Mouse (Mus musculus): ENCODE data around the gene Megf11. TPM values are rescaled to one million over a fixed set of nuclear protein-coding genes. Genes with fewer than 3 reads are reported as not detected.
A peak's percentile ranks its signal among the peaks of the same experiment; 100 is the strongest.

The Megf11 gene
- polyA plus RNA-seq, 1 experiment, result 0.06 TPM

- Histone ChIP-seq H3K79me2 (ENCODE audit: control insufficient read depth, insufficient read depth) (no peaks in the 10 kb centered on the region), H3K36me3 (ENCODE audit: control insufficient read depth, insufficient read depth) (no peaks in the 10 kb centered on the region), H3K27me3 (ENCODE audit: control insufficient read depth, insufficient read depth, insufficient read length) (peaks cover 48% of the 10 kb centered on the region), H3ac (ENCODE audit: control insufficient read depth, insufficient read length) (no peak overlapping the region), H3K4me3 (no peak overlapping the region), H3K4me2 (ENCODE audit: low read depth) (no peak overlapping the region)
- TF ChIP-seq MAX (IDR thresholded peaks at IDR 0.05; ENCODE audit: low read depth), result no peak
- no peak for TF ChIP-seq USF1 (IDR thresholded peaks at IDR 0.05; ENCODE audit: low read depth)
- TF ChIP-seq SRF (IDR thresholded peaks at IDR 0.05; ENCODE audit: control insufficient read depth, insufficient read length, low read depth), result no peak
- no peak for TF ChIP-seq TCF12 (IDR thresholded peaks at IDR 0.05; ENCODE audit: insufficient read depth, poor library complexity, severe bottlenecking)
- no peak for TF ChIP-seq TCF3 (IDR thresholded peaks at IDR 0.05; ENCODE audit: insufficient read length, low read depth)
- TF ChIP-seq MYOD1 (IDR thresholded peaks at IDR 0.05; ENCODE audit: control insufficient read depth in 1 of 3, insufficient read length in 2 of 3, low read depth in 2 of 3), result no peak
- TF ChIP-seq POLR2AphosphoS2 (IDR thresholded peaks at IDR 0.05; ENCODE audit: insufficient read length, low read depth), result no peak
- no peak for TF ChIP-seq E2F4 (IDR thresholded peaks at IDR 0.05; ENCODE audit: insufficient read depth)
- no peak for TF ChIP-seq MYOG (IDR thresholded peaks at IDR 0.05; ENCODE audit: control insufficient read depth in 1 of 3, insufficient read depth in 1 of 3, insufficient read length in 2 of 3, low read depth in 2 of 3)
Measured at GRCm38 (mm10) chr9:64633169-64633568, 247.7 kb downstream of the Megf11 start.

GRCm38 (mm10) chr9:64636111-64636510 is 250.7 kb downstream of the Megf11 start:
- no peak overlapping the region for H3ac ChIP-seq (ENCODE audit: control insufficient read depth, insufficient read length)
- H3K79me2 ChIP-seq (ENCODE audit: control insufficient read depth, insufficient read depth), result no peaks in the 10 kb centered on the region
- peaks cover 47% of the 10 kb centered on the region for H3K27me3 ChIP-seq (ENCODE audit: control insufficient read depth, insufficient read depth, insufficient read length)
- TF ChIP-seq POLR2AphosphoS2 (IDR thresholded peaks at IDR 0.05; ENCODE audit: insufficient read length, low read depth) (no peak), MYOD1 (IDR thresholded peaks at IDR 0.05; ENCODE audit: control insufficient read depth in 1 of 3, insufficient read length in 2 of 3, low read depth in 2 of 3) (no peak), E2F4 (IDR thresholded peaks at IDR 0.05; ENCODE audit: insufficient read depth) (no peak)
- no peak overlapping the region for H3K4me3 ChIP-seq
- no peaks in the 10 kb centered on the region for H3K36me3 ChIP-seq (ENCODE audit: control insufficient read depth, insufficient read depth)
- H3K4me2 ChIP-seq (ENCODE audit: low read depth), result no peak overlapping the region

- peaks cover 48% of the 10 kb centered on the region for H3K27me3 ChIP-seq (ENCODE audit: control insufficient read depth, insufficient read depth, insufficient read length)
- TF ChIP-seq POLR2A (IDR thresholded peaks at IDR 0.05; ENCODE audit: insufficient read length, low read depth) (no peak), MAX (IDR thresholded peaks at IDR 0.05; ENCODE audit: low read depth) (no peak)
- no peaks in the 10 kb centered on the region for H3K79me2 ChIP-seq (ENCODE audit: control insufficient read depth, insufficient read depth)
- H3ac ChIP-seq (ENCODE audit: control insufficient read depth, insufficient read length), result no peak overlapping the region
- H3K36me3 ChIP-seq (ENCODE audit: control insufficient read depth, insufficient read depth), result no peaks in the 10 kb centered on the region
- H3K4me3 ChIP-seq, result no peak overlapping the region
- no peak overlapping the region for H3K4me2 ChIP-seq (ENCODE audit: low read depth)
Measured at GRCm38 (mm10) chr9:64636961-64637360, 251.5 kb downstream of the Megf11 start.

- TF ChIP-seq MYOG (IDR thresholded peaks at IDR 0.05; ENCODE audit: control insufficient read depth in 1 of 3, insufficient read depth in 1 of 3, insufficient read length in 2 of 3, low read depth in 2 of 3) (peak in 1 of 3 experiments; percentile 32), MYOD1 (IDR thresholded peaks at IDR 0.05; ENCODE audit: control insufficient read depth in 1 of 3, insufficient read length in 2 of 3, low read depth in 2 of 3) (no peak)
- Histone ChIP-seq H3K4me2 (ENCODE audit: low read depth) (no peak overlapping the region), H3K4me3 (no peak overlapping the region), H3ac (ENCODE audit: control insufficient read depth, insufficient read length) (no peak overlapping the region), H3K79me2 (ENCODE audit: control insufficient read depth, insufficient read depth) (no peaks in the 10 kb centered on the region), H3K36me3 (ENCODE audit: control insufficient read depth, insufficient read depth) (no peaks in the 10 kb centered on the region), H3K27me3 (ENCODE audit: control insufficient read depth, insufficient read depth, insufficient read length) (peaks cover 38% of the 10 kb centered on the region)
Measured at GRCm38 (mm10) chr9:64638250-64638649, 252.8 kb downstream of the Megf11 start.

- Histone ChIP-seq H3K27me3 (ENCODE audit: control insufficient read depth, insufficient read depth, insufficient read length) (peaks cover 34% of the 10 kb centered on the region), H3K4me3 (no peak overlapping the region), H3K4me2 (ENCODE audit: low read depth) (no peak overlapping the region), H3ac (ENCODE audit: control insufficient read depth, insufficient read length) (no peak overlapping the region), H3K79me2 (ENCODE audit: control insufficient read depth, insufficient read depth) (no peaks in the 10 kb centered on the region), H3K36me3 (ENCODE audit: control insufficient read depth, insufficient read depth) (no peaks in the 10 kb centered on the region)
- TF ChIP-seq TCF12 (IDR thresholded peaks at IDR 0.05; ENCODE audit: insufficient read depth, poor library complexity, severe bottlenecking) (no peak), USF1 (IDR thresholded peaks at IDR 0.05; ENCODE audit: low read depth) (no peak), E2F4 (IDR thresholded peaks at IDR 0.05; ENCODE audit: insufficient read depth) (no peak), SRF (IDR thresholded peaks at IDR 0.05; ENCODE audit: control insufficient read depth, insufficient read length, low read depth) (no peak), CEBPB (IDR thresholded peaks at IDR 0.05; ENCODE audit: insufficient read depth, poor library complexity, severe bottlenecking) (no peak), MYOG (IDR thresholded peaks at IDR 0.05; ENCODE audit: control insufficient read depth in 1 of 3, insufficient read depth in 1 of 3, insufficient read length in 2 of 3, low read depth in 2 of 3) (no peak), REST (IDR thresholded peaks at IDR 0.05; ENCODE audit: insufficient read depth, insufficient read length) (no peak), MAX (IDR thresholded peaks at IDR 0.05; ENCODE audit: low read depth) (no peak), MYOD1 (IDR thresholded peaks at IDR 0.05; ENCODE audit: control insufficient read depth in 1 of 3, insufficient read length in 2 of 3, low read depth in 2 of 3) (no peak), TCF3 (IDR thresholded peaks at IDR 0.05; ENCODE audit: insufficient read length, low read depth) (no peak), POLR2AphosphoS2 (IDR thresholded peaks at IDR 0.05; ENCODE audit: insufficient read length, low read depth) (no peak), POLR2A (IDR thresholded peaks at IDR 0.05; ENCODE audit: insufficient read length, low read depth) (no peak)
Measured at GRCm38 (mm10) chr9:64639664-64640063, 254.2 kb downstream of the Megf11 start.

- Histone ChIP-seq H3K4me3 (no peak overlapping the region), H3ac (ENCODE audit: control insufficient read depth, insufficient read length) (no peak overlapping the region), H3K79me2 (ENCODE audit: control insufficient read depth, insufficient read depth) (no peaks in the 10 kb centered on the region), H3K36me3 (ENCODE audit: control insufficient read depth, insufficient read depth) (no peaks in the 10 kb centered on the region), H3K4me2 (ENCODE audit: low read depth) (no peak overlapping the region), H3K27me3 (ENCODE audit: control insufficient read depth, insufficient read depth, insufficient read length) (peaks cover 24% of the 10 kb centered on the region)
- TF ChIP-seq TCF12 (IDR thresholded peaks at IDR 0.05; ENCODE audit: insufficient read depth, poor library complexity, severe bottlenecking), result no peak
- no peak for TF ChIP-seq SRF (IDR thresholded peaks at IDR 0.05; ENCODE audit: control insufficient read depth, insufficient read length, low read depth)
- no peak for TF ChIP-seq POLR2AphosphoS2 (IDR thresholded peaks at IDR 0.05; ENCODE audit: insufficient read length, low read depth)
- TF ChIP-seq TCF3 (IDR thresholded peaks at IDR 0.05; ENCODE audit: insufficient read length, low read depth), result no peak
- no peak for TF ChIP-seq CEBPB (IDR thresholded peaks at IDR 0.05; ENCODE audit: insufficient read depth, poor library complexity, severe bottlenecking)
- TF ChIP-seq MYOG (IDR thresholded peaks at IDR 0.05; ENCODE audit: control insufficient read depth in 1 of 3, insufficient read depth in 1 of 3, insufficient read length in 2 of 3, low read depth in 2 of 3), result no peak
- no peak for TF ChIP-seq POLR2A (IDR thresholded peaks at IDR 0.05; ENCODE audit: insufficient read length, low read depth)
- no peak for TF ChIP-seq USF1 (IDR thresholded peaks at IDR 0.05; ENCODE audit: low read depth)
- TF ChIP-seq MYOD1 (IDR thresholded peaks at IDR 0.05; ENCODE audit: control insufficient read depth in 1 of 3, insufficient read length in 2 of 3, low read depth in 2 of 3), result no peak
- TF ChIP-seq E2F4 (IDR thresholded peaks at IDR 0.05; ENCODE audit: insufficient read depth), result no peak
- TF ChIP-seq MAX (IDR thresholded peaks at IDR 0.05; ENCODE audit: low read depth), result no peak
- TF ChIP-seq REST (IDR thresholded peaks at IDR 0.05; ENCODE audit: insufficient read depth, insufficient read length), result no peak
Measured at GRCm38 (mm10) chr9:64644129-64644528, 258.7 kb downstream of the Megf11 start.

All from myocyte (in vitro differentiated cells).